Mouse (Mus musculus): ENCODE measurements around the gene Arrb1. TPM values are rescaled to one million over a fixed set of nuclear protein-coding genes. Genes with fewer than 3 reads are reported as not detected.

The Arrb1 gene
- total RNA-seq, 2 experiments from 2014 or later = 21.4 to 26.2 TPM

- no peak for DNase-seq
Observed at GRCm38 (mm10) chr7:99632286-99632685, 97.0 kb downstream of the Arrb1 start.

DNA sequence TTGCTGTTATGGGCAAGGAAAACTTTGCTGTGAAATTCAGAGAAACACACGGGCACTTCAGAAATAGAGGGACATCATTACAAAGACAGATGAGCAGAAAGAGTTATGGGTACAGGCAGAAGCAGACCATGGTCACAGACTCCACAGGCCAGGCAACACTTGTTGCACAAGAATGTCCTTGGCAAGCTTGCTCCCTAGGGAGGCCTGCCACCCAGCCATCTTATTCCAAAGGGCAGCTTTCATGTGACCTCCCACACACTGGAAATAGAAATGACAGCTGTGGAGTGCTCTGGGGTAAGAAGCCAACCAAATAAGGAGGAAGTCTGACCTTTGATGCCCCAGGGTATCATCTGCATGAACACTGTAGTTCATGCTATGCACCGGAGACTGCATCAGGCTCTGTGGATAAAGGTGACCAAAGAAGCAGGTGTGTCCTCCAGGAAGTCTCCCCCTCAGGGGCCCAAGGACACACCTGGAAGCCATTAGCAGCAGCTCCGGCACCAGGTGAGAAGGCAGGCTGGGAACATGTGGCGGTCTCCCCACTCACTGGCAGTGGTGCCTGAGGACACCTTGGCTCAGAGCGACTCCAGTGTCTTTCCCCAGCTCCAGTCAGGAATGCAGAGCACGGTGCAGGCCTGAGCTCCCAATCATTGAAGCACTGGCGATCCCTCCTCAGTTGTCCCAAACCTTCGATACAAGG, 98.8 kb downstream of the Arrb1 start:
- peak; percentile 42 for DNase-seq

- DNase-seq = peak; percentile 67
Observed at GRCm38 (mm10) chr7:99641245-99641644, 106.0 kb downstream of the Arrb1 start.

DNA sequence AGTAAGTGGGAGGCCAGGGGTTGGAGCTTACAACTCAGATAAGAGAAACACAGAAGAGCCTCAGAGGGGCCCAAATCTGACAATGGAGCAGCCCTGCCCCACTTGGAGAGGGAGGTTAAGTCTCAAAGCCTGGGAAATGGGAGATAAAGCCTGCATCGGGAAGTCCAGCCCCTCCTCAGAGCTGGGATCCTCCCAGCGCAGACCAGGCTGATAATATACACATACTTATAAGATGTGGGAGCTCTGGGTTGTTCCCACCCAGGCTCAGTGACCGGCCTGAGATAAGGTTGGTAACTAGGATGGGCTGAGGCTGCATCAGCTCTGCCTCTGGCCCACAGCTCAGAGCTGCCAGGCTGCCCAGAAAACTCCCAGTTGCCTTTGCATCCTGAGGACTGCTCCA, 106.8 kb downstream of the Arrb1 start:
- DNase-seq = no peak

- no peak for DNase-seq
Observed at GRCm38 (mm10) chr7:99644701-99645100, 109.4 kb downstream of the Arrb1 start.

DNA sequence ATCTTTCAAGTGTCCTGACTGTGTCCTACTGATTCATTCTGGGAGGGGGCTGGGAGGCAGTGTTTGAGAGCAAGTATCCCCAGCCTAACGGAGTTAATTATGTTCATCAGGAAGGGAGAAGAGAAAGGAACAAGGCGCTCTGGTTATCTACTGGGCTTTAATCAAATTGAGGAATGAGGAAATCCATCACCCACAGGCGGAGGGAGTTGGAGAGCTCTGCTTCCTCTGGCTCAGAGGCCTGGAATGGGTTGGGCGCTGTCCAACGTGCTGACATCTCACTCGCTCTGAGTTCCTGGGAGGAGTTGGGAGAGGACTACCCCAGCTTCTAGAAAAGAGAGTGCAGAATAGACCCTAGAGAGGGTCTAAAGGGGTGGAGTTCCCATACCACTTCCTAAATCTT, 113.4 kb downstream of the Arrb1 start:
- peak; percentile 82 for DNase-seq

GRCm38 (mm10) chr7:99649585-99649984, 114.3 kb downstream of the Arrb1 start:
- no peak for DNase-seq

GRCm38 (mm10) chr7:99654244-99654643, 119.0 kb downstream of the Arrb1 start:
- no peak for DNase-seq

Small RNA genes within 50 kb of the gene (microRNA-seq; reads per million reads assigned to microRNA genes)
- 19.6 to 31.8 reads per million in 2 experiments for gene Mir326

Other genes with a start within 250 kb of the Arrb1 start
- 100 to 1,000 TPM; 292 to 416 TPM for gene Serpinh1, start 182.2 kb upstream of the Arrb1 start, total RNA-seq (2021)
- 1 to 10 TPM; 8.2 to 9.8 TPM for gene Gdpd5, start 154.1 kb upstream of the Arrb1 start, total RNA-seq (2021)
- under 1 TPM; 0.14 to 0.38 TPM for gene Klhl35, start 69.5 kb upstream of the Arrb1 start, total RNA-seq (2021)
- 100 to 1,000 TPM; 362 to 382 TPM for gene Rps3, start 51.7 kb upstream of the Arrb1 start, total RNA-seq (2021)
- gene Tpbgl, start 91.6 kb downstream of the Arrb1 start, total RNA-seq (2021) = 10 to 100 TPM; 36.4 to 42.1 TPM
- 1 to 10 TPM; 8.8 to 9.8 TPM for gene Slco2b1, start 175.9 kb downstream of the Arrb1 start, total RNA-seq (2021)
- not detected for gene Olfr520, start 194.8 kb downstream of the Arrb1 start, total RNA-seq (2021)
- gene Olfr521, start 228.0 kb downstream of the Arrb1 start, total RNA-seq (2021) = not detected